Mouse (Mus musculus) forebrain, embryonic 16.5 days (tissue): ENCODE results near the gene Fam25c. TPM values are rescaled to one million over a fixed set of nuclear protein-coding genes. Genes with fewer than 3 reads are reported as not detected.

Source experiments
- ATAC-seq: fragments of 200-750 bp; cut with Nextera tagmentation; 2 replicates; pipeline ENCODE4 v1.8.0; 2017; ENCODE audit warnings: mild to moderate bottlenecking, moderate library complexity
- H3K27ac ChIP-seq: fragments of 300-500 bp; sonication (generic); 2 replicates; pipeline ENCODE4 v1.5.1; 2014; ENCODE audit warnings: low read length, control low read depth
- H3K27me3 ChIP-seq: fragments of 300-500 bp; sonication (generic); replicated peaks from 2 replicates; pipeline ENCODE4 v1.6.1; 2014; ENCODE audit warnings: low read length; ENCODE audit not compliant: control insufficient read depth, insufficient read depth
- H3K36me3 ChIP-seq: fragments of 300-500 bp; sonication (generic); 2 replicates; pipeline ENCODE4 v1.6.1; 2014; ENCODE audit not compliant: control insufficient read depth, insufficient read depth
- H3K4me1 ChIP-seq: fragments of 300-500 bp; sonication (generic); replicated peaks from 2 replicates; pipeline ENCODE4 v1.6.1; 2014; ENCODE audit warnings: low read length; ENCODE audit not compliant: control insufficient read depth, insufficient read depth
- H3K4me2 ChIP-seq: fragments of 300-500 bp; sonication (generic); 2 replicates; pipeline ENCODE4 v1.6.1; 2014; ENCODE audit warnings: mild to moderate bottlenecking, low read length, control low read depth
- H3K4me3 ChIP-seq: fragments of 300-500 bp; sonication (generic); replicated peaks from 2 replicates; pipeline ENCODE4 v1.5.1; 2014; ENCODE audit warnings: mild to moderate bottlenecking, low read length, control low read depth
- H3K9ac ChIP-seq: fragments of 300-500 bp; sonication (generic); replicated peaks from 2 replicates; pipeline ENCODE4 v1.6.1; 2014; ENCODE audit warnings: low read depth, low read length, control low read depth
- H3K9me3 ChIP-seq: fragments of 300-500 bp; sonication (generic); 2 replicates; pipeline ENCODE4 v1.6.1; 2016; ENCODE audit warnings: low read length; ENCODE audit not compliant: control insufficient read depth
- WGBS: fragments of 180-500 bp; shearing (Covaris S2); extraction: QIAGEN DNeasy Blood & Tissue Kit; methylation state at CpG from one replicate; pipeline ENCODE4 v1.1.7; 2014; 5-methylcytosine and 5-hydroxymethylcytosine counted together
- polyA plus RNA-seq: library from polyadenylated mRNA; unstranded; fragments of >200 nt; fragmentation: Nextera tagmentation; extraction: Ambion mirVana; gene quantifications from 2 replicates; pipeline ENCODE4 v1.2.1, GENCODE M21; 2015

Gene Fam25c
- polyA plus RNA-seq, 1 experiment from 2014 or later = not detected

GRCm38 (mm10) chr14:34382921-34383704, 27.9 kb upstream of the Fam25c start:
- 93% methylated on average over 8 of the region's 9 CpGs for WGBS
- no peak overlapping the region for H3K27ac ChIP-seq
- H3K4me1 ChIP-seq = peaks cover 7% of the 10 kb centered on the region
- no peaks in the 10 kb centered on the region for H3K9me3 ChIP-seq
- no peaks in the 10 kb centered on the region for H3K36me3 ChIP-seq
- no peaks in the 10 kb centered on the region for H3K27me3 ChIP-seq
- no peak overlapping the region for H3K4me2 ChIP-seq
- no peak overlapping the region for H3K4me3 ChIP-seq
- ATAC-seq = no peak
- H3K9ac ChIP-seq = no peak overlapping the region

- peak overlapping the region; percentile 6; the same call in 1 of the 2 replicates for H3K27ac ChIP-seq
- no peak overlapping the region for H3K4me3 ChIP-seq
- no peak overlapping the region for H3K9ac ChIP-seq
- H3K36me3 ChIP-seq = no peaks in the 10 kb centered on the region
- no peaks in the 10 kb centered on the region for H3K9me3 ChIP-seq
- no peaks in the 10 kb centered on the region for H3K27me3 ChIP-seq
- H3K4me2 ChIP-seq = no peak overlapping the region
- WGBS = 46% methylated on average over 11 of the region's 11 CpGs
- H3K4me1 ChIP-seq = peaks cover 7% of the 10 kb centered on the region
- peak; percentile 26; the same call in 1 of the 2 replicates for ATAC-seq
Observed at GRCm38 (mm10) chr14:34378560-34379331, 23.5 kb upstream of the Fam25c start.

GRCm38 (mm10) chr14:34377121-34377520, 21.9 kb upstream of the Fam25c start:
- no peak overlapping the region for H3K4me2 ChIP-seq

GRCm38 (mm10) chr14:34375941-34376340, 20.7 kb upstream of the Fam25c start:
- Histone ChIP-seq H3K27ac (no peak overlapping the region), H3K4me2 (no peak overlapping the region), H3K4me3 (no peak overlapping the region), H3K9ac (no peak overlapping the region), H3K9me3 (no peaks in the 10 kb centered on the region), H3K4me1 (peaks cover 7% of the 10 kb centered on the region), H3K27me3 (no peaks in the 10 kb centered on the region), H3K36me3 (no peaks in the 10 kb centered on the region)
- no peak for ATAC-seq
- 87% methylated on average over 5 of the region's 5 CpGs for WGBS

More at GRCm38 (mm10) chr14:34377121-34377520, 21.9 kb upstream of the Fam25c start:
- no peaks in the 10 kb centered on the region for H3K36me3 ChIP-seq
- H3K4me3 ChIP-seq = no peak overlapping the region
- ATAC-seq = no peak
- no peaks in the 10 kb centered on the region for H3K9me3 ChIP-seq
- peaks cover 7% of the 10 kb centered on the region for H3K4me1 ChIP-seq
- no peaks in the 10 kb centered on the region for H3K27me3 ChIP-seq
- whole genome bisulfite sequencing = 83% methylated on average over 4 of the region's 4 CpGs
- no peak overlapping the region for H3K9ac ChIP-seq
- H3K27ac ChIP-seq = no peak overlapping the region

GRCm38 (mm10) chr14:34375415-34375904, 20.2 kb upstream of the Fam25c start, which contains the start of gene Mmrn2:
Gene Mmrn2 (plus strand): TSS chr14:34375465.
- WGBS = 83% methylated on average over 13 of the region's 13 CpGs

GRCm38 (mm10) chr14:34374577-34374976, 19.3 kb upstream of the Fam25c start, which contains the start of gene Sncg:
Gene Sncg (minus strand): TSS chr14:34374789.
- 70% methylated on average over 10 of the region's 10 CpGs for WGBS
- no peaks in the 10 kb centered on the region for H3K36me3 ChIP-seq
- H3K27ac ChIP-seq = no peak within 1 kb of the TSS
- H3K9ac ChIP-seq = no peak within 1 kb of the TSS
- ATAC-seq = no peak
- H3K27me3 ChIP-seq = no peaks in the 10 kb centered on the region
- H3K4me3 ChIP-seq = no peak within 1 kb of the TSS
- no peaks in the 10 kb centered on the region for H3K9me3 ChIP-seq
- peaks cover 7% of the 10 kb centered on the region for H3K4me1 ChIP-seq
- H3K4me2 ChIP-seq = no peak within 1 kb of the TSS

More at GRCm38 (mm10) chr14:34375415-34375904, 20.2 kb upstream of the Fam25c start, which contains the start of gene Mmrn2:
- no peak within 1 kb of the TSS for H3K4me2 ChIP-seq
- H3K4me3 ChIP-seq = no peak within 1 kb of the TSS
- ATAC-seq = no peak
- H3K9ac ChIP-seq = no peak within 1 kb of the TSS
- H3K9me3 ChIP-seq = no peaks in the 10 kb centered on the region
- H3K4me1 ChIP-seq = peaks cover 7% of the 10 kb centered on the region
- H3K27me3 ChIP-seq = no peaks in the 10 kb centered on the region
- no peaks in the 10 kb centered on the region for H3K36me3 ChIP-seq
- H3K27ac ChIP-seq = no peak within 1 kb of the TSS

GRCm38 (mm10) chr14:34373581-34373980, 18.3 kb upstream of the Fam25c start:
- Histone ChIP-seq H3K4me2 (no peak overlapping the region), H3K9ac (no peak overlapping the region), H3K4me1 (peaks cover 3% of the 10 kb centered on the region), H3K36me3 (no peaks in the 10 kb centered on the region), H3K9me3 (no peaks in the 10 kb centered on the region), H3K27ac (no peak overlapping the region), H3K4me3 (no peak overlapping the region), H3K27me3 (no peaks in the 10 kb centered on the region)
- WGBS = 85% methylated on average over 6 of the region's 6 CpGs
- ATAC-seq = no peak

- peak; percentile 43 for ATAC-seq
- H3K4me3 ChIP-seq = no peak overlapping the region
- H3K4me1 ChIP-seq = no peaks in the 10 kb centered on the region
- H3K9me3 ChIP-seq = no peaks in the 10 kb centered on the region
- H3K27ac ChIP-seq = no peak overlapping the region
- no peak overlapping the region for H3K9ac ChIP-seq
- H3K27me3 ChIP-seq = no peaks in the 10 kb centered on the region
- WGBS = 81% methylated on average over 6 of the region's 6 CpGs
- no peak overlapping the region for H3K4me2 ChIP-seq
- H3K36me3 ChIP-seq = no peaks in the 10 kb centered on the region
Observed at GRCm38 (mm10) chr14:34372646-34373045, 17.4 kb upstream of the Fam25c start.

GRCm38 (mm10) chr14:34371763-34372162, 16.5 kb upstream of the Fam25c start:
- no peak overlapping the region for H3K4me3 ChIP-seq
- no peaks in the 10 kb centered on the region for H3K36me3 ChIP-seq
- no peaks in the 10 kb centered on the region for H3K27me3 ChIP-seq
- H3K4me2 ChIP-seq = no peak overlapping the region
- ATAC-seq = no peak
- H3K4me1 ChIP-seq = no peaks in the 10 kb centered on the region
- 87% methylated on average over 2 of the region's 2 CpGs for WGBS
- H3K9ac ChIP-seq = no peak overlapping the region
- H3K9me3 ChIP-seq = no peaks in the 10 kb centered on the region
- H3K27ac ChIP-seq = no peak overlapping the region
